Mouse (Mus musculus): ENCODE measurements around the gene Magi2.
A peak's percentile ranks its signal among the peaks of the same experiment; 100 is the strongest.
"Not testable (repeated sequence)": the region's sequence is repeated elsewhere in the genome, so short reads cannot be mapped to it uniquely, and the experiment has no call there.

The Magi2 gene

DNA sequence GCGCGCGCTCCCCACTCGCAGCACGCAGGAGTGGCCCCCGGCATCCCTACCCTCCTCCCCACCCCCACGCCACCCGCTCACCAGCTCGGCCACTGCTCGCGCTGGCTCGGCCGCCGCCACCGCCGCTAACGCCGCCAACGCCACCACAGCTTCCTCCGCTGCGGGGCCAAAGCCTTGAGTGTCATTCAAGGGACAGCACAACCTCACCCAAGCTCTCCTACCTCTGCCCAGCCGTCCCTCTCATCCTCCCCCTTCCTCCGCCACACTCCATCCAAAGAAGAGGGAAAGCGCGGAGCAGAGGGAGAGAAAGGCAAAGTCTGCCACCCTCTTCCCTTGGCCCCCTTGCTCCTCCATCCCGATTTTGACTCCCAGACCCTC is at the start of gene Magi2:
TSS of gene Magi2 (plus strand) at position 171 of the 378 bp plus-strand sequence.
- DNase-seq (ENCODE audit: low spot score in 2 of 2) = no peak

- DNase-seq (ENCODE audit: low spot score in 2 of 2) = no peak
These were observed 48.2 kb upstream of the Magi2 start for GRCm38 (mm10) chr5:19178594-19178993.

GRCm38 (mm10) chr5:19186175-19186574 is 40.7 kb upstream of the Magi2 start:
- DNase-seq (ENCODE audit: low spot score in 2 of 2) = no peak

DNA sequence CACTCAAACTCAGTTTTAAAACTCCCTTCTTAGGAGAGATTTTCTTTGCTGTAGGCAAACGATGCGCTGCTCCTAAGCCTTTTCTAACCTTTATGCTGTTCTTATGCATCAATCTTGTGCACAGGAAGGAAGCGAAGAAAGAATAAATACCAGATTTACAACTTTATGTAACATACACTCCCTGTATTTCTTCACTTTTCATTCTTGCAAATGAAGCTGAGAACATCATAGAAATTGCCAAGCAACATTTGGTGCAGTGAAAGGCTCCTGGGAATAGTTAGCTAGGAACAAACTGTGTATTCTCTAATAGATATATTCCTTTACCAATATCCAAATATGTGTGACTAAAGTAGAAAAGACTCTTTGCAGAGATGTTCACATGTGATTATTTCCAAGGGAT is 15.2 kb upstream of the Magi2 start:
- DNase-seq (ENCODE audit: low spot score in 2 of 2) = no peak

DNA sequence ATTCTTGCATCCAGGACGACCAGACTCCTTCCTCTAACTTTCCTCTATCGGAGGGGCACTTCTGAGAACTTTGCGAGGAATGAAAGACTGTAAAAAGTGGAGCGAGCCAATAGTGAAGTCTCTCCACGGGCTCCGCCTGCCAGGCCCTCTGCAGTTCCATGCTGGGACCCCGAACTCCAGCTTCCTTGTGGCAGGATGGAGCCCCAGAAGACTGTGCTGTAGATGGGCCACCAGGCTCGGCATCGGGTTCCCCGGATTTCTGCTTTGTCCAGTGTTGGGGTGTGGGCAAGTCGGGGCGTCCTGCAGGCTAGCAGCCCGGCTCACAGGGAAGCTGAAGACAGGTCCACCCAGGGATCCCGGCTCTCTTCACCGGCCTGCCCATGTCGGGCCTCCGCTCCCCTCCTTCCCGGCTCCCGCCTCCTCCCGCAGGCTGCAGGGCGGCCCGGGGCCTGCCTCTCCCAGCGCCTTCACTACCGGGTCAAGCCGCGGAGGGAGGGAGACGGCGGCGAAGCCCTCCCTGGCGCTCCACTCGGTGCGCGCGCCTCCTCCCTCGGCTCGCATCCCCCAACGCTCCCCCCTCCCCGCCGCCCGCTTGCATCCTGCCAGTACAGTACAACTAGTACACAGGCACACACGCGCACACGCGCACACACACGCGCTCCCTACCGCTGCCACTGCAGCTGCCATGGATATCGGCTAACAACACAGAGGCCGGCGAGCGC is 531 bp upstream of the Magi2 start:
- DNase-seq (ENCODE audit: low spot score in 2 of 2) = peak; percentile 85 to 86

DNA sequence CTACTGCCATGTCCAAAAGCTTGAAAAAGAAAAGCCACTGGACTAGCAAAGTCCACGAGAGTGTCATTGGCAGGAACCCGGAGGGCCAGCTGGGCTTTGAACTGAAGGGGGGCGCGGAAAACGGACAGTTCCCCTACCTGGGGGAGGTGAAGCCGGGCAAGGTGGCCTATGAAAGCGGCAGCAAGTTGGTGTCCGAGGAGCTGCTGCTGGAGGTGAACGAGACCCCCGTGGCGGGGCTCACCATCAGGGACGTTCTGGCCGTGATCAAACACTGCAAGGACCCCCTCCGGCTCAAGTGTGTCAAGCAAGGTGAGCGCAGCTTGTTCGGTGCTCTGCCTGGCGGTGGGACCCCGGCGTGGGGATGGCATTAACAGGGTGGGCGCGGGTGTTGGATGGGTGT is 445 bp downstream of the Magi2 start:
- no peak for DNase-seq (ENCODE audit: low spot score in 2 of 2)

DNA sequence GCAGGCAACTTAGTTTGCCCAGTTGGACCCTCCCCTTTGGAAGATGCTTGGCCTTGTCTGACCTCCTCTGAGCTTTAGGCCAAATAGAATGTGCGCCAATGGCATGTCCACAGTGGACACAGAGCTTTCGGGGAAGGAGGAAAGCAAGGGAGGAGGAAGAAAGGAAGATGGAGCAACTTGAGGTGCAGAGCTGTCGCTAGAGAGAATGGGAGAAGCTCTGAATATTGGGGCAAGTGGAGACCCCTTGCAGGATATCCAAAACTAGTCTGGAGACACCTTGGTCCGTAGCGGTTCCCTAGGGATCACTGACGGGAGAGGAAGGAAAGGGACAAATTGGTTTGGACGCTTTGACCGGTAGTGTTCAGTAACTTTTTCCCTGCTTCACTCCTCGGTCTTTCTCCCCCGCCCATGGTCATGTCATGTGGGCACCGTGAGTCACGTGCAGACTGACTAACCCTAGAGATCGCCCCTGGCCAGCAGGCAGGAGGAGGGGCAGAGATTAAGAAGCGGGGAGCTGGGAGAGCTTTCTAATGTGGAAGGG is 1.0 kb downstream of the Magi2 start:
- peak; percentile 22 to 49 for DNase-seq (ENCODE audit: low spot score in 2 of 2)

DNA sequence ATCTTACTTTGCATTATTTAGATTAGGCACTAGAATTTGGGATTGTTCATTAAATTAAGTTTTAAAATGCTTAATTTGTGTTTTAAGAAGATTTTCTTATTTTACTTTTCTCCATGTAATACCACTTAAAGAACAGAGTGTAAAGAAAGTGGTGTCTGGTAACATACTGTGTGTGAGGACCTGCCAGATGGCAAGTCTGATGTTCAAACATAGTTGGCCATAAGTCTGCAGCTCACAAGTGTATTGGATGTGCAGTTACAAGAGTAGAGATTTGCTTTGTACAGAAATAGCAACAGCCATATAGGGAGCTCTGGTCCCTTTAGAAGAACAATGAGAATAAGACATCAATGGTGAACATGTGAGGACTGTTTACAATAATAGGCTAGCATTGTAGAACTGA is 15.0 kb downstream of the Magi2 start:
- DNase-seq (ENCODE audit: low spot score in 2 of 2) = peak in 1 of 2 experiments; percentile 24

GRCm38 (mm10) chr5:19246426-19246825 is 19.6 kb downstream of the Magi2 start:
- DNase-seq (ENCODE audit: low spot score in 2 of 2) = no peak

DNA sequence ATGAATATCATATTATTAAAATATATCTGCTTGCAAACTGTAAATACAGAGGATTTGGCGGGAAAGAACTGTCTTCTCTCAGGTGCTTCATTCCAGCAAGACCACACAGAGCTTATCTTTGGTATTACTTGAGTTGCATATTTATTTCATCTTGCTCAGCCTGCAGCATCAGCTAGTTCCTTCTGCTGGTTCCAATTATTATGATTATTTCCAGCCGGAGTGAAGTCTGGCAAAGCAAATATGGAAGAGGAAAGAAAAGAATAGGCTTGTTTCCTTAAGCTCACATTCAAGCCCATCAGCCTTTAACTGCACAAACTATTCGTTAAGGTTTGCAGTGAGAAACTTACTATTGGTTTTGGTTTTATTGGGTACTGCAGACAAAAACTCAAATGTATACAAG is 20.4 kb downstream of the Magi2 start:
- no peak for DNase-seq (ENCODE audit: low spot score in 2 of 2)

DNA sequence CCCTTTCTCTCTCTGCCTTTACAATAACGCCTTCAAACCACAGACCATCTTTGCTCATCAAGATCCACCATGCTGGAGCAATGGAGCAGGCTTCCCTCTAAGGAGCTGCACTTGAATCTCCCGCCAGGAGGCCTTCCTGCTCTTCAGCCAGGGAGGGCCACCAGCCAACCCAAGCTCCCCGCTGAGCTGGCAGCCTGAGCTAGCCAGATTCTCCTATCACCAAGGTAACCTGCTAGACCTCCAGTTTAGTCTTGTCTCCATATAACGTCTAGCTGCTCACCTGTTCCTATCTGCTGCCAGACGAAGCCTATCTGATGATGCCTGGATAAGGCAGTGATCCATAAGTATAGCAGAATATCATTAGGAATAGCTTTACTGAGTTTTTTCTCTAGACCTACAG is 36.0 kb downstream of the Magi2 start:
- no peak for DNase-seq (ENCODE audit: low spot score in 2 of 2)

DNA sequence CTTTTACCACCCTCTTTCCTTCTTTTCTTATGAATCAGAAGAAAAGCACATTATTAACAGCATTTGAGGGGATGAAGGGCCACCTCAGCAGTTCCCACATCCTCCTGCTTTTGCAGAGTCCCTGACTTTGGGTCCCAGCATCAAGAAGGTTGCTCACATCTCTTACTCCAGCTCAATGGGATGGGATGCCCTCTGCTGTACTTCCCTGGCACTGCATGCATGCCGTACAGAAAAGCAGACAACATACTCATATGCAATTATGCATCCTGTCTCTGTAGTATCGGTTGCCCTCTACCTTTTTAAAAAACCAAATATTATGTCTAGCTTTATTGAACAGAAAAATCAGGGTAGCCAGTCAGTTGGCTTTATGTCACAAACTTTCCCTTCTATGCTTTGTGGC is 37.8 kb downstream of the Magi2 start:
- DNase-seq (ENCODE audit: low spot score in 2 of 2) = no peak

DNA sequence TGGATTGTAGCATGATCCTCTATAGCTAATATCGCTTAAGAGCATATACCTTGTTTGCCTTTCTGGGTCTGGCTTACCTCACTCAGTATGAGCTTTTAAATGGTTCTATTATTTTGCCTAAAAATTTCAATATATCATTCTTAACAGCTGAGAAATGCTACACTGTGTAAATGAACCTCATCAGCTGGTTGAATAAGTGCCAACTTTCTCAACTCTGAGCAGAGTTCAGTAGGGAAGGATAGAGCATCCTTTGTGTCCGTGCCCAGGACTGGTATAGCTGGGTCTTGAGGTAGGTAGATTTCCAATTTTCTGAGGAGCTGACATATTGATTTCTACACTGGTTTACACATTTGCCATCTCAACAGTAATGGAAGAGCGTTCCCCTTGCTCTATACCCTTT is 65.7 kb downstream of the Magi2 start:
- no peak for DNase-seq (ENCODE audit: low spot score in 2 of 2)

DNA sequence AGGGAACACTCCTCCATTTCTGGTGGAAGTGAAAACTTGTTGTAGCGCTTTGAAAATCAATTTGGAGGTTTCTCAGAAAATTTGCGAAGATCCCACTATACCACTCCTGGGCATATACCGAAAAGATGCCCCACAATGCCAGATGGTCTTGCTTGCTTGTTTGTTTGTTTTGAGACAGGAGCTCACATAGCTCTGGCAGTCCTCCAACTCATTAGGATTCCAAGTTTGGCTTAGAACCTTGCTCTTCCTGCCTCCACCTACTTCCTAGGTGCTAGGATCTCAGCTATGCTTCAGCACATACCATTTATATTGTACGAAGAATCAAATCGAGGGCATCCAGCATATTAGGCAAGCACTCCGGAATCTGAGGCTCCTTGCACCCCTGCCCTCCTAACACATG is 79.8 kb downstream of the Magi2 start:
- no peak for DNase-seq (ENCODE audit: low spot score in 2 of 2)

DNA sequence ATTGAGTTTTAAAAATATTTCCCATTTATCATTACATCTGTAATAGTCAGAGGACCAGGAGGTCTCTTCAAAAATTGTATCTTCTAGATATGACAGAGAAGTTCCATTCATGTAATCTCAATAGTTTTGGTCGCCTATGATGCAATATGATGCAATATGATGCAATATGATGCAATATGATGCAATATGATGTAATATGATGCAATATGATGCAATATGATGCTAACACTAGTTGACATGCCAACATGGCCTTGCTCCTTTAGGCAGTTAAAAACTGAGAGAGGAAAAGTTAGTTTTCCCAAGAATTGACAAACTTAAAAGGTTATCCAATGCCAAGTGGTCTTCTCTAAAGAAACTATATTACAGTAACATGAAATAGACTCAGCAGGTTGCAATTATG is 83.0 kb downstream of the Magi2 start:
- DNase-seq (ENCODE audit: low spot score in 2 of 2) = no peak

GRCm38 (mm10) chr5:19322532-19322931 is 95.7 kb downstream of the Magi2 start:
- DNase-seq (ENCODE audit: low spot score in 2 of 2) = peak in 1 of 2 experiments; percentile 0

- no peak for DNase-seq (ENCODE audit: low spot score in 2 of 2)
These were observed 110.7 kb downstream of the Magi2 start for GRCm38 (mm10) chr5:19337561-19337960.

GRCm38 (mm10) chr5:19368175-19368574 is 141.3 kb downstream of the Magi2 start:
- DNase-seq (ENCODE audit: low spot score in 2 of 2) = no peak

DNA sequence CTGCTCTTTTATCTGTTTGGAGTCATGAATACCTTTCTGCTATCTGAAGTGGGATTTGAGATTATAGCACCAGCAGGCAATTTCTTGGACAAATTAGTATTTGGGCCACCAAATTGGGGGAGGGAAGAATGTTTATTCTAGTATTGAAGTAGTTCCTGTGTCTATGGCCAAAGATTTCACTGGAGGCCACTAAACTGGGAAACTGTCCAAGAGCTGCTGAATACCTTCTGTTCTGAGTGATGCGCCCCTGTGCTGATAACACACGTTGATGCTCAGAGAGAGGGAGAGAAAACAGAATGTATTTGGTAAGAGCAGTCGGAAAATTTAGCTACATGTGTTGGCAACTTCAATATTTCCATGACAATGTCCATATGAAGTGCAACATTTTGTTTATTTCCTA is 169.0 kb downstream of the Magi2 start:
- no peak for DNase-seq (ENCODE audit: low spot score in 2 of 2)

DNA sequence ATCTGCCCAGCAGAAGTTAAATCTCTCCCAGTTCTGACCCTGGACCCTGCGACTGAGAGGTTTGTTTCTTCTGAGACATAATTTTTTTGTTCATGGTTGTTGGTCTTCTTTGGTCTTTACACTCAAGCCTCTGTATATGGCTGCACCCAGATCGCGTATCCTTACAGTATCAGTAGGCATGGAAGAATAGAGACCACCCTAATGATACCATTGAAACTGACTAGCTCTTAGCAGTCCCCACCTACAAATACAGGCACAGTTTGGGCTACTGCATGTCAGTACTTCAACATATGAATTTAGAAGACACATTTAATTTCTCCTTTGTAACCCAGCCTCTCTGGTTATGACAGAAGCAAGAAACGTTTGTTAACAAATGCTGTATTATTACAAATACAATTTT is 173.5 kb downstream of the Magi2 start:
- DNase-seq (ENCODE audit: low spot score in 2 of 2) = no peak

- DNase-seq (ENCODE audit: low spot score in 2 of 2) = no peak
These were observed 174.0 kb downstream of the Magi2 start for GRCm38 (mm10) chr5:19400738-19401408.

DNA sequence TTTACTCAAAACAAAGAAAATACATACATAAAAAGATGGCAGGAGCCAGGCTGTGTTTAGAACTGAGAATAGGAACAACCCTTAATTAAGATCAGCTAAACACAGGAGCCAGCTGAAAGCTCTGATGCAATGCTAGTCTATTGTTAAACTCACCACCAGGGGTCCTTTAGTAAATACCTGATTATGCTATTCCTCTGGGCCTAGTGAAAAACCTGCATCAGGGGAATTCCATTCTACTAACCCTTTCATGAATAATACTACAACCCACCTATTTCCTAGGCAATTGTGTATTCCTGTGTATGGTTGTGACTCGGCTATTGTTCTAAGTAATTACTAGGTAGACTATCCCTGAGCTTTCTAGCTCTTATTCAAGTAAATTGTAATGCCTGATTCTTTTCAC is 177.4 kb downstream of the Magi2 start:
- not testable (repeated sequence) for DNase-seq (ENCODE audit: low spot score in 2 of 2)

DNA sequence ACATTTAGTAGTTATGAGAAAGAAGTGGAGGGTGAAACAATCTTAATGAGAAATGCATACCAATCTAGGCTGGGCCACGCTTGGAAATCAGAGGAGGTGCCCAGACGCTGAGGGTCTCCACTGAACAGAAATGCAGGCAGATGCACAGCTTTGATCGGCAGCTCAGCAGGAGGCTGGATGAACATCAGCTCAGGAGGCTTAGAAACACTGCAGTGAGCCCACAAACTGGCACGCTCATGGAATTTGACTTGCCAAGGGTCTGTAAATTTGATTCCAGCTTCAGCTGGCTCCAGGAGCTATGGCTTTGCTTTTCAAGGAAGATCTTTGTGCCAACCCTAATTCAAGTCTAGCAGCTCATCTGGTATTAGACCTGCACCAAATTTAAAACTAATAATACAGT is 187.7 kb downstream of the Magi2 start:
- DNase-seq (ENCODE audit: low spot score in 2 of 2) = no peak

Data from right cerebral cortex, postnatal 36 days (tissue).